Mouse (Mus musculus): ENCODE data around the gene Atg5.

GRCm38 (mm10) chr10:44377821-44378220 is 109.7 kb downstream of the Atg5 start:
- TF ChIP-seq GATA1 (IDR thresholded peaks at IDR 0.05; ENCODE audit: borderline replicate concordance, low read length), result no peak
- TF ChIP-seq FLI1 (IDR thresholded peaks at IDR 0.05; ENCODE audit: low read length), result no peak

Measured in megakaryocyte, embryonic 14.5 days (primary cell).